Mouse (Mus musculus) subcutaneous adipose tissue, adult 2 months (tissue): Measurements from ENCODE around the gene Cct7. TPM values are rescaled to one million over a fixed set of nuclear protein-coding genes. Genes with fewer than 3 reads are reported as not detected.

Source experiments
- polyA plus RNA-seq: library from polyadenylated mRNA; depleted of rRNA; stranded (reverse); fragments of >200 nt; gene quantifications from 2 replicates; pipeline ENCODE4 v1.2.3, GENCODE M21; 2012; ENCODE audit warnings: low replicate concordance; rRNA removed

Cct7 gene
- polyA plus RNA-seq, result 95.1 and 154 TPM in 2 replicates

GRCm38 (mm10) chr6:85450697-85451663 is at the start of gene Cct7:
TSS of gene Cct7 (plus strand) at chr6:85451514.

GRCm38 (mm10) chr6:85423836-85424379 is 27.4 kb upstream of the Cct7 start, which contains the start of gene Noto:
TSS of gene Noto (plus strand) at chr6:85423886.

GRCm38 (mm10) chr6:85431842-85432431 is 19.4 kb upstream of the Cct7 start, which contains the start of gene Smyd5:
TSS of gene Smyd5 (plus strand) at chr6:85431989.

GRCm38 (mm10) chr6:85451664-85452410 is 523 bp downstream of the Cct7 start, which contains the start of gene Pradc1:
TSS of gene Pradc1 (minus strand) at chr6:85451970.

GRCm38 (mm10) chr6:85502911-85503250 is 51.6 kb downstream of the Cct7 start, which contains the start of gene Fbxo41:
TSS of gene Fbxo41 (minus strand) at chr6:85502994.

GRCm38 (mm10) chr6:85513531-85513910 is 62.2 kb downstream of the Cct7 start, which contains the start of gene Egr4:
TSS of gene Egr4 (minus strand) at chr6:85513589.

Other genes starting within 250 kb of the Cct7 start
- gene Sfxn5, start 118.1 kb upstream of the Cct7 start, polyA plus RNA-seq, result 20.8 and 39.8 TPM in 2 replicates
- 35.7 and 44.5 TPM in 2 replicates for gene Rab11fip5, start 76.9 kb upstream of the Cct7 start, polyA plus RNA-seq
- gene Noto, start 27.6 kb upstream of the Cct7 start, polyA plus RNA-seq, result not detected in 2 replicates
- gene Smyd5, start 19.5 kb upstream of the Cct7 start, polyA plus RNA-seq, result 25.7 and 49.9 TPM in 2 replicates
- 23.1 and 29.8 TPM in 2 replicates for gene Pradc1, start 456 bp downstream of the Cct7 start, polyA plus RNA-seq
- gene Fbxo41, start 51.5 kb downstream of the Cct7 start, polyA plus RNA-seq, result 0.03 and 0.41 TPM in 2 replicates
- gene Egr4, start 62.1 kb downstream of the Cct7 start, polyA plus RNA-seq, result 0.05 TPM in 1 of 2 replicates, not detected in the other
- 0.69 and 2.3 TPM in 2 replicates for gene Alms1, start 136.0 kb downstream of the Cct7 start, polyA plus RNA-seq